Mouse (Mus musculus) thymus, adult 2 months (tissue): ENCODE measurements at regions not wholly inside any gene's neighbourhood (a gene's known extent, or its start where the extent isn't known, plus 50 kb on each side); places are given as distances from the start of the nearest gene placed in this dataset.

Experiments
- CTCF ChIP-seq: fragments of 200-500 bp; IDR thresholded peaks from 2 replicates; pipeline ENCODE4 v1.5.1; 2012; ENCODE audit warnings: mild to moderate bottlenecking, control low read depth, low read length, moderate library complexity, borderline replicate concordance; ENCODE audit not compliant: control insufficient read depth, poor library complexity, insufficient read depth; ENCODE audit errors: extremely low read depth
- POLR2A ChIP-seq: fragments of 200-500 bp; IDR thresholded peaks from 2 replicates; pipeline ENCODE4 v1.6.1; 2012; ENCODE audit warnings: mild to moderate bottlenecking, low read length, control low read depth, moderate library complexity; ENCODE audit not compliant: control insufficient read depth, poor library complexity, insufficient read depth; ENCODE audit errors: extremely low read depth

DNA sequence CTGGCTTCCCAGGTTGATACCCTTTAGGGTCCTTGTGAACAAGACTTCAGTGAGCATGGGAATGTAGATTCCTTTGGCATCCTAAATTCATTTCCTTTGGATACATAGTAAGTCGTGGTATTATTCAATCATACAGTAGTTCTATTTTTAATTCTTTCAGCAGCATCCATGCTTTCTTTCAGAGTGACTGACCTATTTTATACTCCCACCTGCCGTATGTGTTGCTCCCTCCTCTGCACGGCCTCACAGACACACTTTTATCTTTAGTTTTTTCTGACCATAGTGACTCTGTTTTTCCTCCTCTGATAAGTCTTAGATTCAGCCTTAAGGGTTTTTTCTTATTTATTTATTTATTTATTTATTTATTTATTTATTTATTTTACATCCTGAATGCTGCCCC is 103.9 kb upstream of the Dync1i1 start:
- TF ChIP-seq CTCF: no peak
- TF ChIP-seq POLR2A: no peak
